Mouse (Mus musculus): ENCODE data around the gene Osr1.

Osr1 gene

DNA sequence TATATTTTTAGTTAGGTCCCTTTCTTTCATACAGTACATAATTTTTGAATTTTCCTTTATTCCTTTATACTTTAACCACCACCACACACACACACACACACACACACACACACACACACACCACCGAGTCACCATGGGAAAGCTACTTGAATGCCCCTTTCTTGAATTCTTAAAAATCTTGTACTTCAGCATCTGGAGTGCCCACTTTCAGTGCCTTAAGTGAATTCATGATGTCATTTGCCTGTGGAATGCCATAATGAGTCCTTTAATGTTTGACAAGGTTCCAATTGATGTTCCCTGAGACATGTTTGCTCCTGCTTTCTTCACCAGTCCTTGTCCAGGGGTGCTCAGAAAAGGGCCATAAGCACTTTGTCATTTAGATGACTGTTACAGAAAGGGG lies 17.8 kb downstream of the Osr1 start:
- DNase-seq (ENCODE audit: low spot score) = no peak

DNA sequence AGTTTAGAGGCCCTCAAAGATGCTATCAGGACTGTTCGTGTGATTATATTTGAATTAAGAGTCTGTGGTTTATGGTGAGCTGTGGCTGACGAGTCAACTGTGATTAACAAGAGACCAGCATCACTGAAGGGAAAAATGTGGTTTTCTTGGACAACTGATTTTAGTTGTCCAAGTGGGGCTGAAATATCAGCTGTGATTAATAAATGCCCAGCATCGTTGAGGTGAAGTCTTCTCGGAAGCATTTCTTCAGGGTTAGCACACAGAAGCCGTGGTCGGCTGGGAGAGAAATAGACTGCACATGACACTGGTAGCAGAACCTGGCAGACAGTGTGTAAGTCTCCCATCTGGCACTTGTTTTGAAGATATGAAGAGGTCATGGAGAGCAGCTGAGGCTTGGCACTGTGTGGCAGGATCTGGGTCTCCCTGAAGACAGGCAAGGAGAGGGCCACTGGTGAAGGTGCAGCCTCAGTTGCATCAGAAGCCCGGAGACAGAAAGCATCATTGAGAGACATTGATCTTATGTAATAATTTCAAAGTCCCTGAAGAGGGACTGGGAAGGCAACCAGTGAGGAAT lies 19.7 kb downstream of the Osr1 start:
- no peak for DNase-seq (ENCODE audit: low spot score)

DNA sequence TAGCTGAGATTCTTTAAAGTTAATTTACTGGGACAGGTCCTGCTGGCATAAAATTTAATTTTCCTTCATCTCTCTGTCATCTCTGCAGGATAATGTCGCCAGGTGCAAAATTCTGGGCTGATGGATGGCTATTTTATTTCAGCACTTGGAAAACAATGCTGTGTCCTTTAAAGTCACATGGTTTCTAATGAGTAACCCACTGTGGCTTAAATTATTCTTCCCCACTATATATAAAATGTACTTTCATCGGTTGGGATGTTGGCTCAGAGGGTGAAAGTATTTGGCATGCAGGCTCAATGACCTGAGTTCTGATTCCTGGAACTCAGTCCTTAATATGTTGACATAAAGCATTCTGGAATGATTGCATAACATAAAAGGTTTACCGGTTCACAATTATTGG lies 21.2 kb downstream of the Osr1 start:
- no peak for DNase-seq (ENCODE audit: low spot score)

DNA sequence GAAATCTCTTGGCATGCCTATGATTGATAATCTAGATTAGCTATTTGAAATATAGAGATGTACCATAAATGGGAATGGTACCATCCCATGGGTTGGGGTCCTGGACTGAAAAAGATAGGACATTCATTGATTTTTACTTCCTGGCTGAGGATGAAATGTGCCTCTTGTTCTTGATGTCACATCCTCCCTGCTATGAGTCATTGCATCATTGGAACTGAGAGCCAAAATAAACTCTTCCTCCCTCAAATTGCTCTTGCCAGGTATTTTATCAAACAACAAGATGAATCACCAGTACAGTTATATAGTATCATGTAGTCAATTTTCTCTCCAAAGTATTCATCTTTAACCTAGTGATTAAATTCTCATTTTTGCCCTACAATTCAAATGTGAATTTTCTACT lies 28.3 kb downstream of the Osr1 start:
- no peak for DNase-seq (ENCODE audit: low spot score)

All from urinary bladder, postnatal 10 days (tissue).